Comparison of ENCODE assay signal across 7 mouse cellular contexts in genomic region chr2:26902467-26903220, GRCm38 (mm10). TPM values are rescaled to one million over a fixed set of nuclear protein-coding genes. Genes with fewer than 3 reads are reported as not detected.
DNase-seq lines count a peak whose midpoint lies in the region; ATAC-seq lines count a peak whose summit lies in the region.

Gene Surf6, minus strand, starts transcription at chr2:26902879.

- peak within 1 kb of the TSS; percentile 74 for H3K4me2 ChIP-seq in intestine, embryonic 16.5 days (ENCODE audit: low read depth, low read length)
- peak within 1 kb of the TSS; percentile 81 for H3K4me2 ChIP-seq in midbrain, embryonic 11.5 days

- no peaks in the 10 kb centered on the region for H3K9me3 ChIP-seq in intestine, embryonic 16.5 days (ENCODE audit: control insufficient read depth, low read length)
- no peaks in the 10 kb centered on the region for H3K9me3 ChIP-seq in midbrain, embryonic 11.5 days (ENCODE audit: control insufficient read depth, low read length)

- WGBS in intestine, embryonic 16.5 days: under 1% methylated on average over 41 of the region's 41 CpGs
- WGBS in midbrain, embryonic 11.5 days: under 1% methylated on average over 41 of the region's 41 CpGs

- H3K27me3 ChIP-seq in intestine, embryonic 16.5 days (replicated peaks; ENCODE audit: control insufficient read depth, insufficient read depth, low read length): no peaks in the 10 kb centered on the region
- H3K27me3 ChIP-seq in midbrain, embryonic 11.5 days (ENCODE audit: control insufficient read depth, insufficient read depth, low read length): no peaks in the 10 kb centered on the region

- H3K27ac ChIP-seq in intestine, embryonic 16.5 days (ENCODE audit: low read length): peak within 1 kb of the TSS; percentile 74
- H3K27ac ChIP-seq in midbrain, embryonic 11.5 days (ENCODE audit: low read depth, low read length): peak within 1 kb of the TSS; percentile 79

- ATAC-seq in intestine, embryonic 16.5 days: peak; percentile 96
- ATAC-seq in midbrain, embryonic 11.5 days (ENCODE audit: low FRiP score): peak; percentile 96

- peak; percentile 96 for DNase-seq in adrenal gland, adult 8-10 months
- DNase-seq in embryo, embryonic 9.5 days (ENCODE audit: extremely low spot score): peak; percentile 93
- peak; percentile 79 to 90 for DNase-seq in gastrocnemius, postnatal 4 days (ENCODE audit: low spot score in 2 of 2)
- peak; percentile 96 to 98 for DNase-seq in left cerebral cortex, postnatal 36 days (ENCODE audit: low spot score in 2 of 2)
- DNase-seq in midbrain, embryonic 11.5 days (ENCODE audit: low spot score, missing footprints): peak; percentile 98
- peak; percentile 93 for DNase-seq in skeletal muscle tissue, adult 2 months (ENCODE audit: low read depth, low spot score)

- intact Hi-C loops in left cerebral cortex, postnatal 36 days (cut with DNase I): loop anchor here (1.0 to 5.0 kb wide), 2 partner anchors 62 to 260 kb away; partner anchors contain the start of gene Rexo4

- peak within 1 kb of the TSS; percentile 81 for H3K4me3 ChIP-seq in intestine, embryonic 16.5 days (ENCODE audit: low read length)
- H3K4me3 ChIP-seq in midbrain, embryonic 11.5 days (ENCODE audit: low read depth, low read length): peak within 1 kb of the TSS; percentile 74

- peak within 1 kb of the TSS; percentile 87 for H3K9ac ChIP-seq in intestine, embryonic 16.5 days (ENCODE audit: low read depth, low read length)
- H3K9ac ChIP-seq in midbrain, embryonic 11.5 days (ENCODE audit: low read length): peak within 1 kb of the TSS; percentile 77

- peaks cover 19% of the 10 kb centered on the region for H3K4me1 ChIP-seq in intestine, embryonic 16.5 days (ENCODE audit: control insufficient read depth, insufficient read depth, low read length)
- peaks cover 18% of the 10 kb centered on the region for H3K4me1 ChIP-seq in midbrain, embryonic 11.5 days (ENCODE audit: control insufficient read depth, insufficient read depth, low read length)

- peaks cover 34% of the 10 kb centered on the region for H3K36me3 ChIP-seq in intestine, embryonic 16.5 days (ENCODE audit: control insufficient read depth, insufficient read depth, low read length)
- peaks cover 21% of the 10 kb centered on the region for H3K36me3 ChIP-seq in midbrain, embryonic 11.5 days (ENCODE audit: control insufficient read depth, insufficient read depth, low read length)

RNA-seq across cellular contexts. Expression of gene Surf6, which starts in this region (rescaled TPM):
- total RNA-seq in adrenal gland, adult 8-10 months (2022): 10 to 100 TPM; 26.0 to 32.8 (median 28.9) TPM
- 10 to 100 TPM; 15.7 to 17.6 TPM for total RNA-seq in gastrocnemius, postnatal 4 days (2021)
- polyA plus RNA-seq in intestine, embryonic 16.5 days (2015; fragmentation: Nextera tagmentation; extraction: Ambion mirVana): 21.0 and 23.3 TPM in 2 replicates
- total RNA-seq in left cerebral cortex, postnatal 36 days (2021): 10 to 100 TPM; 26.7 to 27.0 TPM
- 11.6 and 15.2 TPM in 2 replicates for polyA plus RNA-seq in midbrain, embryonic 11.5 days (2014; fragmentation: Nextera tagmentation; extraction: Ambion mirVana)

Comparison
In these comparisons a context has a peak if more than half of its experiments do, and no peak if none do; other contexts are left out.
1. Peak in every context shown above with its lines: DNase-seq, ATAC-seq, H3K4me3 ChIP-seq and H3K27ac ChIP-seq.